Mouse (Mus musculus): ENCODE data around the gene BC061237. TPM values are rescaled to one million over a fixed set of nuclear protein-coding genes. Genes with fewer than 3 reads are reported as not detected.
"Not testable (repeated sequence)": the region's sequence is repeated elsewhere in the genome, so short reads cannot be mapped to it uniquely, and the experiment has no call there.

BC061237 gene
- total RNA-seq (2021) = not detected

DNA sequence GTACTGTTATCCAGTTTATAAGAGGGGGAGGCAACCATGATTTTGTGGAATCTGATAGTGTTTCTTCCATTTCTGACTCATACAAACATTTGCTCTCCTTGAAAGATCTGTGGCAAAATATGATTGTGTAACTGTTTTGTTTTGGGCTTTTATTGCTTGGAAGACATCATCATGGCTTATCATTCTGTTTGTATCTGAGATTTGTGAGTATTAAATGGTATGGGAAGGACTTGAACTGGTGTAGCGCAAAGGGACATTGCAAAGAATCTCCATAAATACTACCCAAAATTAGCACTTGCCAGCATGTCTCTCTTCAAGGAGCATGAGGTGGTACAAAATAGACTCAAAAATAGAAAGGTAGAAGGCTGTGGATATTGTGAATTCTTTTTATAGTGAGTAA, at the start of gene BC061237:
BC061237 (plus strand) TSS at position 301 of the 400 bp plus-strand sequence.
- intact Hi-C loops (cut with DNase I); DNase-seq (ENCODE audit: extremely low spot score in 1 of 2, low spot score in 2 of 2): not testable (repeated sequence)

DNA sequence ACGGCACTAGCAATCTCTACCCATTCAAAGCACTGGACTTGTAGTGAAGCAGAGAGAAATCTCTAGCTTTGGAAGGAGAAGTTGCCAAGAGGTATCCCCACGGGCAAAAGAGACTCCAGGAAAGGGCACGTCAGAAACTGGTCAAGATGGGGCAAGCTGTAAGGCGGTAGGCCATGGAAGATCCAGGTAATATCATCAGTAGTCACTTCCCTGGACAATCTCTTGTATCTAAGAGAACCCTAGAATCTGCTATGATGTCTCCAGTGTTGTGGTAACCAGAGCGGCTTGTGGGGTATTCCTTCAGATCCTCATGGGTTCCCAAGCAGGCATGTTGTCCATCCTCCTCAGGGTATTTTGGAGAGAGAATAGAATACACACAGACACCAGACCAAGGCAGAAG, 25.7 kb downstream of the BC061237 start, which contains the start of gene Gm17093:
Gm17093 (plus strand) TSS at position 301 of the 400 bp plus-strand sequence.
- DNase-seq (ENCODE audit: extremely low spot score in 1 of 2, low spot score in 2 of 2); intact Hi-C loops (cut with DNase I): not testable (repeated sequence)

DNA sequence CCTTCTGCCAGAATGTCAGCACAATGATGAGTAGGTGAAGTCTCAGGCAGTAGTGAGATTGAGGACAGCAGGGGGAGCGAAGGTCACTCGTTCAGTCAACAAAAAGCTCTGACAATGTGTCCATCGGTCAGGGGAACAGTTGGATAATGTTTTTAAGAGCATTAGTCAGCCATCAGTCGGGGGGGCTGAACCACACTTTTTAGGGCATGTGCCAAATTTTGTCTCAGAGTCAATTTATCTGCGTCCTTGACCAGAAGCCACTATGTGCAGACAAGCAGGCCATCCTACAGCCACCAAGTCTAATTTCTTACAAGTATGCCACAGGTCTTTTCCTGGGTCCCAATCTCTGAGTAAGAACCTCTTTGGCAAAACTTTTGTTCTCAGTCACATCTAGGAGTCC, 55.7 kb downstream of the BC061237 start:
- DNase-seq (ENCODE audit: extremely low spot score in 1 of 2, low spot score in 2 of 2); intact Hi-C loops (cut with DNase I): not testable (repeated sequence)

Other genes starting within 250 kb of the BC061237 start
- gene Gm8220, start 206.9 kb upstream of the BC061237 start, total RNA-seq (2021) = not detected
- gene Gm5930, start 153.9 kb upstream of the BC061237 start, total RNA-seq (2021) = not detected
- not detected for gene Gm8229, start 127.1 kb upstream of the BC061237 start, total RNA-seq (2021)
- gene Gm3371, start 81.8 kb upstream of the BC061237 start, total RNA-seq (2021) = not detected
- gene Gm8232, start 58.8 kb upstream of the BC061237 start, total RNA-seq (2021) = not detected
- gene Gm17093, start 25.8 kb downstream of the BC061237 start, total RNA-seq (2021) = not detected
- gene Gm8247, start 90.7 kb downstream of the BC061237 start, total RNA-seq (2021) = not detected
- not detected for gene Gm5624, start 135.5 kb downstream of the BC061237 start, total RNA-seq (2021)
- gene Gm8257, start 214.0 kb downstream of the BC061237 start, total RNA-seq (2021) = not detected